Mouse (Mus musculus) stomach, postnatal 0 days (tissue): ENCODE results near the gene Zfp777.

Experiments
- CTCF ChIP-seq: IDR thresholded peaks from 2 replicates; pipeline ENCODE4 v1.5.1; 2016; ENCODE audit warnings: antibody characterized with exemption, low read depth, mild to moderate bottlenecking, moderate library complexity
- EP300 ChIP-seq: optimal IDR thresholded peaks from 2 replicates; pipeline ENCODE3; 2016; ENCODE audit warnings: antibody characterized with exemption

GRCm38 (mm10) chr6:47974599-47974998, 74.1 kb downstream of the Zfp777 start:
- TF ChIP-seq CTCF (peak; percentile 52), EP300 (no peak)
